Mouse (Mus musculus): ENCODE data around the gene Zfp961.
"Not testable (repeated sequence)": the region's sequence is repeated elsewhere in the genome, so short reads cannot be mapped to it uniquely, and the experiment has no call there.

Gene Zfp961

GRCm38 (mm10) chr8:71961796-71962195 lies 11.0 kb downstream of the Zfp961 start:
- no peak for DNase-seq (ENCODE audit: low read depth, low spot score)

GRCm38 (mm10) chr8:71964051-71964450 lies 13.2 kb downstream of the Zfp961 start:
- DNase-seq (ENCODE audit: low read depth, low spot score) = no peak

- no peak for DNase-seq (ENCODE audit: low read depth, low spot score)
Observed at GRCm38 (mm10) chr8:71965166-71965565, 14.3 kb downstream of the Zfp961 start.

- DNase-seq (ENCODE audit: low read depth, low spot score) = peak; percentile 20
Observed at GRCm38 (mm10) chr8:71966411-71966810, 15.6 kb downstream of the Zfp961 start.

GRCm38 (mm10) chr8:71967261-71967660 lies 16.4 kb downstream of the Zfp961 start:
- DNase-seq (ENCODE audit: low read depth, low spot score) = no peak

GRCm38 (mm10) chr8:71968100-71968499 lies 17.3 kb downstream of the Zfp961 start:
- no peak for DNase-seq (ENCODE audit: low read depth, low spot score)

GRCm38 (mm10) chr8:71968636-71969035 lies 17.8 kb downstream of the Zfp961 start:
- no peak for DNase-seq (ENCODE audit: low read depth, low spot score)

GRCm38 (mm10) chr8:71971945-71972344 lies 21.1 kb downstream of the Zfp961 start:
- DNase-seq (ENCODE audit: low read depth, low spot score) = no peak

- DNase-seq (ENCODE audit: low read depth, low spot score) = no peak
Observed at GRCm38 (mm10) chr8:71974211-71974610, 23.4 kb downstream of the Zfp961 start.

- no peak for DNase-seq (ENCODE audit: low read depth, low spot score)
Observed at GRCm38 (mm10) chr8:71981032-71981431, 30.2 kb downstream of the Zfp961 start.

GRCm38 (mm10) chr8:71981456-71981855 lies 30.6 kb downstream of the Zfp961 start:
- no peak for DNase-seq (ENCODE audit: low read depth, low spot score)

- no peak for DNase-seq (ENCODE audit: low read depth, low spot score)
Observed at GRCm38 (mm10) chr8:71984601-71985000, 33.8 kb downstream of the Zfp961 start.

GRCm38 (mm10) chr8:71988110-71988866 lies 37.5 kb downstream of the Zfp961 start:
- DNase-seq (ENCODE audit: low read depth, low spot score) = peak; percentile 71

GRCm38 (mm10) chr8:71988867-71989599 lies 38.2 kb downstream of the Zfp961 start:
- DNase-seq (ENCODE audit: low read depth, low spot score) = no peak

GRCm38 (mm10) chr8:71999434-71999833 lies 48.6 kb downstream of the Zfp961 start:
- DNase-seq (ENCODE audit: low read depth, low spot score) = no peak

GRCm38 (mm10) chr8:72000223-72000622 lies 49.4 kb downstream of the Zfp961 start:
- no peak for DNase-seq (ENCODE audit: low read depth, low spot score)

GRCm38 (mm10) chr8:72002942-72003341 lies 52.1 kb downstream of the Zfp961 start:
- DNase-seq (ENCODE audit: low read depth, low spot score) = no peak

- no peak for DNase-seq (ENCODE audit: low read depth, low spot score)
Observed at GRCm38 (mm10) chr8:72005912-72006311, 55.1 kb downstream of the Zfp961 start.

GRCm38 (mm10) chr8:72006763-72007162 lies 55.9 kb downstream of the Zfp961 start:
- DNase-seq (ENCODE audit: low read depth, low spot score) = no peak

GRCm38 (mm10) chr8:72008134-72008641 lies 57.4 kb downstream of the Zfp961 start:
- DNase-seq (ENCODE audit: low read depth, low spot score) = no peak

- DNase-seq (ENCODE audit: low read depth, low spot score) = no peak
Observed at GRCm38 (mm10) chr8:72009473-72009872, 58.6 kb downstream of the Zfp961 start, which contains the start of gene Cyp4f18. TSS of gene Cyp4f18 (minus strand) at chr8:72009626.

GRCm38 (mm10) chr8:72013506-72014228 lies 62.8 kb downstream of the Zfp961 start:
- DNase-seq (ENCODE audit: low read depth, low spot score) = not testable (repeated sequence)
